Mouse (Mus musculus): ENCODE data around the gene Ank2.

- no peak for TF ChIP-seq CTCF (IDR thresholded peaks at IDR 0.05; ENCODE audit: low read depth, low read length)
- no peak for TF ChIP-seq TAL1 (conservative IDR thresholded peaks at IDR 0.05; ENCODE audit: low read depth, low read length)
- no peak for TF ChIP-seq GATA2 (IDR thresholded peaks at IDR 0.05; ENCODE audit: borderline replicate concordance, low read depth, low read length)
These were observed 391.9 kb downstream of the Ank2 start for GRCm38 (mm10) chr3:127107281-127107680.

Data from G1E (cell line).